11 mouse cellular contexts compared by ENCODE assay signal in genomic region chr1:58424551-58424950, GRCm38 (mm10). TPM values are rescaled to one million over a fixed set of nuclear protein-coding genes. Genes with fewer than 3 reads are reported as not detected.
A peak's percentile ranks its signal among the peaks of the same experiment; 100 is the strongest.
DNase-seq lines count a peak whose midpoint lies in the region; ATAC-seq and TF ChIP-seq lines count a peak whose summit lies in the region.
"Had no signal": no experiment of that assay in that cellular context is flagged by ENCODE, and none has a peak within 500 bp of the region (broad histone marks: within the 10 kb centered on the region; RNA-seq: fewer than 3 reads in every experiment).

No protein-coding gene starts in this region.

- peaks cover 18% of the 10 kb centered on the region for H3K36me3 ChIP-seq in hindbrain, embryonic 14.5 days (replicated peaks; ENCODE audit: control insufficient read depth, insufficient read depth)
- H3K36me3 ChIP-seq in hindbrain, embryonic 12.5 days, result peaks cover 15% of the 10 kb centered on the region
- H3K36me3 ChIP-seq in ES-Bruce4 (ENCODE audit: control insufficient read depth, insufficient read depth, low read length, poor library complexity, severe bottlenecking), result peaks cover 20% of the 10 kb centered on the region
- H3K36me3 ChIP-seq in limb, embryonic 13.5 days, result peaks cover 16% of the 10 kb centered on the region

- no peak overlapping the region for H3K27ac ChIP-seq in hindbrain, embryonic 14.5 days
- H3K27ac ChIP-seq in hindbrain, embryonic 12.5 days, result no peak overlapping the region
- H3K27ac ChIP-seq in ES-Bruce4 (ENCODE audit: insufficient read depth, low read length), result peak overlapping the region; percentile 85; the same call in 1 of the 2 replicates
- no peak overlapping the region for H3K27ac ChIP-seq in limb, embryonic 13.5 days

- peak; percentile 36 for DNase-seq in cerebellum, adult 9-11 months
- DNase-seq in cerebellum, adult 9-10 months, result no peak
- no peak for DNase-seq in hindbrain, embryonic 14.5 days (ENCODE audit: low spot score)
- no peak for DNase-seq in layer of hippocampus, postnatal 25 days (ENCODE audit: extremely low spot score in 1 of 2, low spot score in 1 of 2)
- DNase-seq in frontal cortex, postnatal 25 days (ENCODE audit: low spot score in 2 of 2), result no peak

- no peak overlapping the region for H3K9ac ChIP-seq in hindbrain, embryonic 14.5 days
- no peak overlapping the region for H3K9ac ChIP-seq in hindbrain, embryonic 12.5 days
- H3K9ac ChIP-seq in ES-Bruce4 (ENCODE audit: low read depth, poor library complexity, severe bottlenecking), result peak overlapping the region; percentile 89; the same call in 1 of the 2 replicates
- no peak overlapping the region for H3K9ac ChIP-seq in limb, embryonic 13.5 days

- no peak for TF ChIP-seq CTCF in ES-Bruce4 (IDR thresholded peaks at IDR 0.05; ENCODE audit: low read depth, low read length)

- peak; percentile 80 for TF ChIP-seq EP300 in ES-Bruce4 (IDR thresholded peaks at IDR 0.05; ENCODE audit: insufficient read depth, low read depth, low read length)

- peak overlapping the region; percentile 43; the same call in 1 of the 2 replicates for H3K4me2 ChIP-seq in hindbrain, embryonic 14.5 days (replicated peaks)
- no peak overlapping the region for H3K4me2 ChIP-seq in hindbrain, embryonic 12.5 days (replicated peaks)
- peak overlapping the region; percentile 83 for H3K4me2 ChIP-seq in limb, embryonic 13.5 days (replicated peaks)

- TF ChIP-seq POLR2A in ES-Bruce4 (IDR thresholded peaks at IDR 0.05; ENCODE audit: insufficient read depth, low read length), result no peak

- 78% methylated on average over 3 of the region's 3 CpGs for WGBS in hindbrain, embryonic 14.5 days
- WGBS in hindbrain, embryonic 12.5 days, result 76% methylated on average over 3 of the region's 3 CpGs
- WGBS in limb, embryonic 13.5 days, result 88% methylated on average over 3 of the region's 3 CpGs

- no peaks in the 10 kb centered on the region for H3K9me3 ChIP-seq in hindbrain, embryonic 14.5 days (ENCODE audit: control insufficient read depth, low read length)
- no peaks in the 10 kb centered on the region for H3K9me3 ChIP-seq in hindbrain, embryonic 12.5 days (replicated peaks)
- no peaks in the 10 kb centered on the region for H3K9me3 ChIP-seq in ES-Bruce4 (replicated peaks; ENCODE audit: control insufficient read depth, insufficient read depth, low read length, poor library complexity, severe bottlenecking)
- no peaks in the 10 kb centered on the region for H3K9me3 ChIP-seq in limb, embryonic 13.5 days
- H3K9me3 ChIP-seq: heart, embryonic 10.5 days; limb, embryonic 15.5 days had no signal

- no peak overlapping the region for H3K4me3 ChIP-seq in hindbrain, embryonic 14.5 days (replicated peaks; ENCODE audit: low read length)
- no peak overlapping the region for H3K4me3 ChIP-seq in hindbrain, embryonic 12.5 days
- no peak overlapping the region for H3K4me3 ChIP-seq in ES-Bruce4 (ENCODE audit: low read depth, low read length)
- H3K4me3 ChIP-seq in limb, embryonic 13.5 days, result peak overlapping the region; percentile 100; the same call in 1 of the 2 replicates

- no peaks in the 10 kb centered on the region for H3K27me3 ChIP-seq in hindbrain, embryonic 14.5 days (ENCODE audit: control insufficient read depth, insufficient read depth, low read length)
- H3K27me3 ChIP-seq in hindbrain, embryonic 12.5 days, result no peaks in the 10 kb centered on the region
- no peaks in the 10 kb centered on the region for H3K27me3 ChIP-seq in ES-Bruce4 (ENCODE audit: control insufficient read depth, insufficient read depth, low read length, poor library complexity, severe bottlenecking)
- H3K27me3 ChIP-seq in limb, embryonic 13.5 days, result no peaks in the 10 kb centered on the region
- H3K27me3 ChIP-seq: limb, embryonic 15.5 days; Patski had no signal

- no peak for ATAC-seq in hindbrain, embryonic 14.5 days (ENCODE audit: low FRiP score)
- no peak for ATAC-seq in hindbrain, embryonic 12.5 days (ENCODE audit: low FRiP score)
- no peak for ATAC-seq in limb, embryonic 13.5 days (ENCODE audit: low FRiP score, low read depth)

- H3K4me1 ChIP-seq in hindbrain, embryonic 14.5 days (replicated peaks; ENCODE audit: control insufficient read depth, insufficient read depth, low read length), result peaks cover 20% of the 10 kb centered on the region
- peaks cover 20% of the 10 kb centered on the region for H3K4me1 ChIP-seq in hindbrain, embryonic 12.5 days
- no peaks in the 10 kb centered on the region for H3K4me1 ChIP-seq in ES-Bruce4 (ENCODE audit: control insufficient read depth, insufficient read depth, low read length)
- H3K4me1 ChIP-seq in limb, embryonic 13.5 days, result peaks cover 18% of the 10 kb centered on the region

RNA-seq across cellular contexts. Expression of gene Clk1, which starts 0.7 kb away (rescaled TPM):
- 143 and 156 TPM in 2 replicates for polyA plus RNA-seq in hindbrain, embryonic 14.5 days (2014; fragmentation: Nextera tagmentation; extraction: Ambion mirVana)
- polyA plus RNA-seq in hindbrain, embryonic 12.5 days (2016; fragmentation: Nextera tagmentation; extraction: Ambion mirVana), result 182 and 205 TPM in 2 replicates
- 201 and 216 TPM in 2 replicates for polyA plus RNA-seq in ES-Bruce4 (2011; ENCODE audit: insufficient read depth, insufficient read length, low read depth, missing spikeins)
- polyA plus RNA-seq in limb, embryonic 13.5 days (2015; fragmentation: Nextera tagmentation; extraction: Ambion mirVana), result 230 and 244 TPM in 2 replicates
- 100 to 1,000 TPM; 111 to 132 TPM for total RNA-seq in layer of hippocampus, postnatal 25 days (2021)

RNA-seq across cellular contexts. Expression of gene Nif3l1, which starts 20.4 kb away (rescaled TPM):
- polyA plus RNA-seq in hindbrain, embryonic 14.5 days (2014; fragmentation: Nextera tagmentation; extraction: Ambion mirVana), result 50.4 and 51.6 TPM in 2 replicates
- polyA plus RNA-seq in hindbrain, embryonic 12.5 days (2016; fragmentation: Nextera tagmentation; extraction: Ambion mirVana), result 48.9 and 51.7 TPM in 2 replicates
- 43.0 and 43.3 TPM in 2 replicates for polyA plus RNA-seq in ES-Bruce4 (2011; ENCODE audit: insufficient read depth, insufficient read length, low read depth, missing spikeins)
- 55.1 and 56.8 TPM in 2 replicates for polyA plus RNA-seq in limb, embryonic 13.5 days (2015; fragmentation: Nextera tagmentation; extraction: Ambion mirVana)
- total RNA-seq in layer of hippocampus, postnatal 25 days (2021), result 10 to 100 TPM; 22.1 to 22.7 TPM

RNA-seq across cellular contexts. Expression of gene Ppil3, which starts 20.7 kb away (rescaled TPM):
- polyA plus RNA-seq in hindbrain, embryonic 14.5 days (2014; fragmentation: Nextera tagmentation; extraction: Ambion mirVana), result 48.7 and 57.8 TPM in 2 replicates
- polyA plus RNA-seq in hindbrain, embryonic 12.5 days (2016; fragmentation: Nextera tagmentation; extraction: Ambion mirVana), result 43.9 and 48.2 TPM in 2 replicates
- 56.1 and 59.9 TPM in 2 replicates for polyA plus RNA-seq in ES-Bruce4 (2011; ENCODE audit: insufficient read depth, insufficient read length, low read depth, missing spikeins)
- polyA plus RNA-seq in limb, embryonic 13.5 days (2015; fragmentation: Nextera tagmentation; extraction: Ambion mirVana), result 63.5 and 64.6 TPM in 2 replicates
- 10 to 100 TPM; 26.8 to 27.3 TPM for total RNA-seq in layer of hippocampus, postnatal 25 days (2021)

RNA-seq across cellular contexts. Expression of gene Bzw1, which starts 31.9 kb away (rescaled TPM):
- 372 and 407 TPM in 2 replicates for polyA plus RNA-seq in hindbrain, embryonic 14.5 days (2014; fragmentation: Nextera tagmentation; extraction: Ambion mirVana)
- 436 and 455 TPM in 2 replicates for polyA plus RNA-seq in hindbrain, embryonic 12.5 days (2016; fragmentation: Nextera tagmentation; extraction: Ambion mirVana)
- polyA plus RNA-seq in ES-Bruce4 (2011; ENCODE audit: insufficient read depth, insufficient read length, low read depth, missing spikeins), result 298 and 313 TPM in 2 replicates
- polyA plus RNA-seq in limb, embryonic 13.5 days (2015; fragmentation: Nextera tagmentation; extraction: Ambion mirVana), result 362 and 384 TPM in 2 replicates
- total RNA-seq in layer of hippocampus, postnatal 25 days (2021), result 100 to 1,000 TPM; 124 to 131 TPM
